Mouse (Mus musculus) heart, postnatal 0 days (tissue): ENCODE data around the gene Sh3bp5.

ENCODE experiments used
- CTCF ChIP-seq: IDR thresholded peaks from 2 replicates; pipeline ENCODE4 v1.5.1; 2016; ENCODE audit warnings: antibody characterized with exemption, control low read depth, low read depth
- EP300 ChIP-seq: IDR thresholded peaks from 2 replicates; pipeline ENCODE4 v1.6.1; 2016; ENCODE audit warnings: antibody characterized with exemption, low read depth

- TF ChIP-seq CTCF (no peak), EP300 (no peak)
Measured at GRCm38 (mm10) chr14:31324851-31325250, 111.0 kb downstream of the Sh3bp5 start.
